Mouse (Mus musculus) embryonic facial prominence, embryonic 14.5 days (tissue): Measurements from ENCODE around the gene Smlr1. TPM values are rescaled to one million over a fixed set of nuclear protein-coding genes. Genes with fewer than 3 reads are reported as not detected.
A peak's percentile ranks its signal among the peaks of the same experiment; 100 is the strongest.

Experiments
- ATAC-seq: fragments of 200-750 bp; cut with Nextera tagmentation; 2 replicates; pipeline ENCODE4 v1.8.0; 2017; ENCODE audit warnings: low read depth, moderate number of reproducible peaks, moderate TSS enrichment
- DNase-seq: peaks from one replicate; pipeline ENCODE4 v3.0.0-alpha.2; 2015; ENCODE audit warnings: low spot score
- H3K27ac ChIP-seq: fragments of 300-500 bp; sonication (generic); replicated peaks from 2 replicates; pipeline ENCODE4 v1.5.1; 2014; ENCODE audit warnings: low read depth, mild to moderate bottlenecking, low read length, moderate library complexity
- H3K27me3 ChIP-seq: fragments of 300-500 bp; sonication (generic); replicated peaks from 2 replicates; pipeline ENCODE4 v1.6.1; 2014; ENCODE audit warnings: low read length; ENCODE audit not compliant: control insufficient read depth, insufficient read depth
- H3K36me3 ChIP-seq: fragments of 300-500 bp; sonication (generic); 2 replicates; pipeline ENCODE4 v1.6.1; 2014; ENCODE audit warnings: low read length, mixed read lengths; ENCODE audit not compliant: control insufficient read depth, insufficient read depth
- H3K4me1 ChIP-seq: fragments of 300-500 bp; sonication (generic); 2 replicates; pipeline ENCODE4 v1.6.1; 2014; ENCODE audit warnings: antibody characterized with exemption, low read length; ENCODE audit not compliant: control insufficient read depth, insufficient read depth
- H3K4me2 ChIP-seq: fragments of 300-500 bp; sonication (generic); 2 replicates; pipeline ENCODE4 v1.6.1; 2014; ENCODE audit warnings: low read depth, mild to moderate bottlenecking, low read length, moderate library complexity, mixed read lengths
- H3K4me3 ChIP-seq: fragments of 300-500 bp; sonication (generic); 2 replicates; pipeline ENCODE4 v1.5.1; 2014; ENCODE audit warnings: low read depth, mild to moderate bottlenecking, low read length
- H3K9ac ChIP-seq: fragments of 300-500 bp; sonication (generic); 2 replicates; pipeline ENCODE4 v1.6.1; 2014; ENCODE audit warnings: low read depth, mild to moderate bottlenecking, low read length, moderate library complexity, mixed read lengths
- H3K9me3 ChIP-seq: fragments of 300-500 bp; sonication (generic); 2 replicates; pipeline ENCODE4 v1.6.1; 2016; ENCODE audit warnings: low read length; ENCODE audit not compliant: control insufficient read depth
- WGBS: fragments of 180-500 bp; shearing (Covaris S2); extraction: QIAGEN DNeasy Blood & Tissue Kit; methylation state at CpG from one replicate; pipeline ENCODE4 v1.1.7; 2014; 5-methylcytosine and 5-hydroxymethylcytosine counted together
- polyA plus RNA-seq: library from polyadenylated mRNA; unstranded; fragments of >200 nt; fragmentation: Nextera tagmentation; extraction: Ambion mirVana; gene quantifications from 2 replicates; pipeline ENCODE4 v1.2.1, GENCODE M21; 2014

Smlr1 gene
- polyA plus RNA-seq = not detected in 2 replicates

- Histone ChIP-seq H3K9ac (no peak within 1 kb of the TSS), H3K4me2 (no peak within 1 kb of the TSS), H3K9me3 (no peaks in the 10 kb centered on the region), H3K36me3 (no peaks in the 10 kb centered on the region), H3K4me1 (no peaks in the 10 kb centered on the region), H3K27me3 (no peaks in the 10 kb centered on the region), H3K4me3 (no peak within 1 kb of the TSS), H3K27ac (no peak within 1 kb of the TSS)
- ATAC-seq (no peak), DNase-seq (no peak)
- 90% methylated on average over 10 of the region's 10 CpGs for WGBS
Measured at GRCm38 (mm10) chr10:25535891-25536331, at the start of gene Smlr1. Gene Smlr1, minus strand, starts transcription at chr10:25536267.

GRCm38 (mm10) chr10:25584899-25585298 lies 48.8 kb upstream of the Smlr1 start:
- no peaks in the 10 kb centered on the region for H3K9me3 ChIP-seq
- no peak overlapping the region for H3K4me3 ChIP-seq
- H3K36me3 ChIP-seq = no peaks in the 10 kb centered on the region
- H3K4me2 ChIP-seq = no peak overlapping the region
- H3K4me1 ChIP-seq = peaks cover 11% of the 10 kb centered on the region; the same call in 1 of the 2 replicates
- ATAC-seq (no peak), DNase-seq (no peak)
- H3K27me3 ChIP-seq = no peaks in the 10 kb centered on the region
- H3K27ac ChIP-seq = no peak overlapping the region
- H3K9ac ChIP-seq = no peak overlapping the region
- 88% methylated on average over 6 of the region's 6 CpGs for WGBS

GRCm38 (mm10) chr10:25580066-25580465 lies 44.0 kb upstream of the Smlr1 start:
- H3K27ac ChIP-seq = peak overlapping the region; percentile 65; the same call in 1 of the 2 replicates
- H3K9ac ChIP-seq = no peak overlapping the region
- no peaks in the 10 kb centered on the region for H3K9me3 ChIP-seq
- DNase-seq (peak; percentile 73), ATAC-seq (no peak)
- peaks cover 16% of the 10 kb centered on the region for H3K4me1 ChIP-seq
- H3K27me3 ChIP-seq = no peaks in the 10 kb centered on the region
- H3K36me3 ChIP-seq = no peaks in the 10 kb centered on the region
- WGBS = 43% methylated on average over 2 of the region's 2 CpGs
- H3K4me3 ChIP-seq = no peak overlapping the region
- no peak overlapping the region for H3K4me2 ChIP-seq

GRCm38 (mm10) chr10:25571319-25572240 lies 35.5 kb upstream of the Smlr1 start:
- ATAC-seq = no peak
- WGBS = 46% methylated on average over 9 of the region's 9 CpGs
- Histone ChIP-seq H3K9me3 (no peaks in the 10 kb centered on the region), H3K4me3 (no peak overlapping the region), H3K27me3 (no peaks in the 10 kb centered on the region), H3K27ac (no peak overlapping the region), H3K4me1 (no peaks in the 10 kb centered on the region; the same call in 1 of the 2 replicates), H3K36me3 (no peaks in the 10 kb centered on the region), H3K9ac (no peak overlapping the region), H3K4me2 (no peak overlapping the region)
- no peak for DNase-seq

- WGBS = 44% methylated on average over 4 of the region's 4 CpGs
- Histone ChIP-seq H3K4me3 (no peak overlapping the region), H3K4me1 (no peaks in the 10 kb centered on the region), H3K27ac (no peak overlapping the region), H3K36me3 (no peaks in the 10 kb centered on the region), H3K4me2 (no peak overlapping the region), H3K27me3 (no peaks in the 10 kb centered on the region), H3K9me3 (no peaks in the 10 kb centered on the region), H3K9ac (no peak overlapping the region)
- no peak for DNase-seq
- ATAC-seq = no peak
Measured at GRCm38 (mm10) chr10:25552936-25553335, 16.9 kb upstream of the Smlr1 start.

- Histone ChIP-seq H3K4me1 (no peaks in the 10 kb centered on the region), H3K27ac (no peak overlapping the region), H3K9me3 (no peaks in the 10 kb centered on the region), H3K4me2 (no peak overlapping the region), H3K27me3 (no peaks in the 10 kb centered on the region), H3K4me3 (no peak overlapping the region), H3K36me3 (no peaks in the 10 kb centered on the region), H3K9ac (no peak overlapping the region)
- no peak for DNase-seq
- ATAC-seq = no peak
- WGBS = 94% methylated on average over 3 of the region's 3 CpGs
Measured at GRCm38 (mm10) chr10:25541097-25541496, 5.0 kb upstream of the Smlr1 start.

- H3K9ac ChIP-seq = no peak overlapping the region
- H3K4me3 ChIP-seq = no peak overlapping the region
- DNase-seq = no peak
- no peaks in the 10 kb centered on the region for H3K9me3 ChIP-seq
- no peaks in the 10 kb centered on the region for H3K27me3 ChIP-seq
- no peak overlapping the region for H3K4me2 ChIP-seq
- 68% methylated on average over 6 of the region's 6 CpGs for WGBS
- ATAC-seq = no peak
- H3K27ac ChIP-seq = no peak overlapping the region
- no peaks in the 10 kb centered on the region for H3K4me1 ChIP-seq
- no peaks in the 10 kb centered on the region for H3K36me3 ChIP-seq
Measured at GRCm38 (mm10) chr10:25539771-25540168, 3.7 kb upstream of the Smlr1 start.

- H3K36me3 ChIP-seq = no peaks in the 10 kb centered on the region
- 72% methylated on average over 4 of the region's 4 CpGs for whole genome bisulfite sequencing
- no peak overlapping the region for H3K27ac ChIP-seq
- DNase-seq (peak; percentile 39), ATAC-seq (0 out of 2 replicates have a peak, but pooled peaks have one; percentile 60)
- no peak overlapping the region for H3K9ac ChIP-seq
- H3K27me3 ChIP-seq = no peaks in the 10 kb centered on the region
- no peak overlapping the region for H3K4me3 ChIP-seq
- no peak overlapping the region for H3K4me2 ChIP-seq
- H3K4me1 ChIP-seq = no peaks in the 10 kb centered on the region
- no peaks in the 10 kb centered on the region for H3K9me3 ChIP-seq
Measured at GRCm38 (mm10) chr10:25539146-25539770, 3.2 kb upstream of the Smlr1 start.
